Mouse (Mus musculus): Measurements from ENCODE around the gene Hnrnpl. TPM values are rescaled to one million over a fixed set of nuclear protein-coding genes. Genes with fewer than 3 reads are reported as not detected.

Hnrnpl gene
- polyA plus RNA-seq, 1 experiment from 2014 or later: 331 TPM

DNA sequence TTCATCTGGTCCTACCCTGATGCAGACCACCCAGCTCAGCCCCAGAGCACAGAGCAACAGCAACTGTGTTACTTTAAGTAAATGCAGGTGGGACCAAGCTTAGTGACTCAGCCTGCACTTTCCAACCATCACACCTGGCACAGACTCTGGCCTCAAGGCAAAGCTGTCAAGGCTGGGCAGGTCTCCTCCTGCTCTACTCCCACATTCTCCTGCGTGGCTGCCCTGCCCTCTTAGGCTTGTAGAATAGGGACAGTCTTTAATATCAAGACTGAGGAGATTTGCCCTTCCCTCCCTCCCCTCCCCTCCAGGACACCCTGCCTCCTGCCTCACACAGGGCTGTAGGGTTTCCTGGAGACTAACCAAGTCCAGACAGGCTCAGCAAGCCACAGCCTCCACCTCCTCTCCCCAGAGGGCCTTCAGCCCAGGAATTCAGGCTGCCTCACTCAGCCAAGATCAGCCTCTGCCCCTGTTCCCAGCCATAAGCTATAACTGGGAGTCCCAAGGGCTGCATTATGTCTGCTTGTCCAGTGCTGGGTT lies 41.4 kb downstream of the Hnrnpl start:
- H3K4me3 ChIP-seq (ENCODE audit: low read depth, low read length): no peak overlapping the region
- WGBS: 74% methylated on average over 1 of the region's 1 CpGs
- ATAC-seq (ENCODE audit: low FRiP score): no peak

DNA sequence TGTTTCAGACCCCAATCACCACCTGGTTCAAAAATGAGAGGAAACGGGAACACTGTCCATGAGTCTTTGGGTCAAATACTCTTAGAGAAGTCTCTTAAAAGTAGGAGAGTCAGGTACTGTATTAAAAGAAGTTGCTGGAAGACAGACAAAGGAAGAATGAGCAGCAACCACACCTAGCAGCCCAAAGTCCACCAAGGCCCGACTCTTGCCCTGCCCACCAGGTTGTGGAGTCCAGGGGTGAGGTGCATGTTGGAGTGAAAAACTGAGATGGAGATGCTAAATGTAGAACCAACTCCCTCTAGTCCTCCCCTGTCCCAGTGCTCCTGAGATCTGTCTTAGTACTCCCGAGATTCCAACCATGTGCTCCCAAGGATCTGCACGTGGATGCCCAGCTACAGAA lies 42.3 kb downstream of the Hnrnpl start:
- Histone ChIP-seq H3K4me1 (ENCODE audit: control insufficient read depth, insufficient read depth, low read length) (no peaks in the 10 kb centered on the region), H3K9ac (ENCODE audit: low read length) (no peak overlapping the region), H3K27me3 (ENCODE audit: control insufficient read depth, insufficient read depth, low read length) (no peaks in the 10 kb centered on the region), H3K36me3 (ENCODE audit: control insufficient read depth, insufficient read depth, low read length) (no peaks in the 10 kb centered on the region), H3K9me3 (ENCODE audit: control insufficient read depth, low read length) (no peaks in the 10 kb centered on the region), H3K4me3 (ENCODE audit: low read depth, low read length) (no peak overlapping the region), H3K4me2 (no peak overlapping the region), H3K27ac (ENCODE audit: low read depth, low read length) (no peak overlapping the region)
- ATAC-seq (ENCODE audit: low FRiP score) (no peak), DNase-seq (ENCODE audit: low spot score, missing footprints) (no peak)
- WGBS: 82% methylated on average over 4 of the region's 4 CpGs

More for the DNA sequence above, 41.4 kb downstream of the Hnrnpl start:
- no peak for DNase-seq (ENCODE audit: low spot score, missing footprints)
- Histone ChIP-seq H3K4me1 (ENCODE audit: control insufficient read depth, insufficient read depth, low read length) (no peaks in the 10 kb centered on the region), H3K27me3 (ENCODE audit: control insufficient read depth, insufficient read depth, low read length) (no peaks in the 10 kb centered on the region), H3K27ac (ENCODE audit: low read depth, low read length) (no peak overlapping the region), H3K36me3 (ENCODE audit: control insufficient read depth, insufficient read depth, low read length) (no peaks in the 10 kb centered on the region), H3K4me2 (no peak overlapping the region), H3K9me3 (ENCODE audit: control insufficient read depth, low read length) (no peaks in the 10 kb centered on the region), H3K9ac (ENCODE audit: low read length) (no peak overlapping the region)

DNA sequence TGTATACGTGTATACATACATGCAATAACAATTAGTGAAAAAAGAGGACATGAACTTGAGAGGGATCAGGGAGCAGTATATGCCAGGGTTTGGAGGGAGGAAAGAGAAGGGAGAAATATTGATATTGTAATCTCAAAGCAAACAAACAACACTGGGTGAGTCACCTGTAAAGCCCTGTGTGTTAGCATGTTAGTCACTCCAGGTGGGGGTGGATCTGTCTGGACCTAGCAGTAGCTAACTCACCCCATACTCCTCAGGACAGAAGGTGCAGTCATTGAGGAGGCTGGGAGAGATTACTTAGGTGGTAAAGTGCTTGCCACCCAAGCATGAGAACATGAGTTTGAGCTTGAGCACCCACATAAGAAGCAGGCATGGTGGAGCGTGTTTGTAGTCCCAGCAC lies 51.6 kb downstream of the Hnrnpl start:
- Histone ChIP-seq H3K9ac (ENCODE audit: low read length) (no peak overlapping the region), H3K27me3 (ENCODE audit: control insufficient read depth, insufficient read depth, low read length) (no peaks in the 10 kb centered on the region), H3K4me2 (no peak overlapping the region), H3K36me3 (ENCODE audit: control insufficient read depth, insufficient read depth, low read length) (no peaks in the 10 kb centered on the region), H3K4me3 (ENCODE audit: low read depth, low read length) (no peak overlapping the region), H3K27ac (ENCODE audit: low read depth, low read length) (no peak overlapping the region), H3K4me1 (ENCODE audit: control insufficient read depth, insufficient read depth, low read length) (no peaks in the 10 kb centered on the region), H3K9me3 (ENCODE audit: control insufficient read depth, low read length) (peaks cover 4% of the 10 kb centered on the region; the same call in 1 of the 2 replicates)
- 94% methylated on average over 2 of the region's 2 CpGs for WGBS
- DNase-seq (ENCODE audit: low spot score, missing footprints) (no peak), ATAC-seq (ENCODE audit: low FRiP score) (no peak)

GRCm38 (mm10) chr7:28860898-28861297 lies 52.6 kb downstream of the Hnrnpl start:
- Histone ChIP-seq H3K36me3 (ENCODE audit: control insufficient read depth, insufficient read depth, low read length) (no peaks in the 10 kb centered on the region), H3K9ac (ENCODE audit: low read length) (no peak overlapping the region), H3K9me3 (ENCODE audit: control insufficient read depth, low read length) (peaks cover 4% of the 10 kb centered on the region; the same call in 1 of the 2 replicates), H3K27ac (ENCODE audit: low read depth, low read length) (no peak overlapping the region), H3K27me3 (ENCODE audit: control insufficient read depth, insufficient read depth, low read length) (no peaks in the 10 kb centered on the region), H3K4me1 (ENCODE audit: control insufficient read depth, insufficient read depth, low read length) (peaks cover under 1% of the 10 kb centered on the region; the same call in 1 of the 2 replicates), H3K4me2 (no peak overlapping the region), H3K4me3 (ENCODE audit: low read depth, low read length) (no peak overlapping the region)
- ATAC-seq (ENCODE audit: low FRiP score): no peak
- DNase-seq (ENCODE audit: low spot score, missing footprints): no peak
- WGBS: 89% methylated on average over 6 of the region's 6 CpGs

DNA sequence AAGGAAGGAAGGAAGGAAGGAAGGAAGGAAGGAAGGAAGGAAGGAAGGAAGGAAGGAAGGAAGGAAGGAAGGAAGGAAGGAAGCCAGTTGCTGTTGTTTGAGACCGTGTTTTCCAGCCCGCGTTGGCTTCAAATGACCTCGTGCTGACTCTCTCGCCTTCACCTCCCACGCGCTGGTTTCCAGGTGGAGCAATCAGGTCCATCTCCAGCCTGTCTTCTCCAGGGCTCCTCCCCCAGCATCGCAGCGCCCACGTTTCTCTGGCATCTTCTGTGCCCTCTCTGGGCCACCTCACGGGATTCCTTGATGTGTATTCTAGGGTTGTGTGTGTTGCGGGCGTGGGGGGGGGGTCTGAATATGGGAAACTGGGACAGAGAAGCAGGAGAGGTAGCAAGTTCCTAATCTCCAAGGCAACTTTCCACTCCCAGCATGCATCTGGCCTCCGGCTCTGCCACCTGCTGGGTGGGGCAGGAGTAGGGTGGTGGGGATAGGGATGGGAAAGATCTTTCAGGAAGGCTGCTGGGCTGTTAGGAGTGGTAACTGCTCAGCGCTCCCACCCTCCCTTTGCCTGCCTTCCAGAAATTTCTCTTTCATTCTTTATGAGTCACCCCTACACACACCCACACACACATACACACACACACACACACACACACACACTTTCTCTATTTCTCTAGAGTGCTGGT lies 54.6 kb downstream of the Hnrnpl start:
- Histone ChIP-seq H3K27ac (ENCODE audit: low read depth, low read length) (no peak overlapping the region), H3K36me3 (ENCODE audit: control insufficient read depth, insufficient read depth, low read length) (no peaks in the 10 kb centered on the region), H3K4me2 (no peak overlapping the region), H3K9ac (ENCODE audit: low read length) (no peak overlapping the region), H3K4me1 (ENCODE audit: control insufficient read depth, insufficient read depth, low read length) (peaks cover 2% of the 10 kb centered on the region; the same call in 1 of the 2 replicates), H3K9me3 (ENCODE audit: control insufficient read depth, low read length) (peaks cover 4% of the 10 kb centered on the region; the same call in 1 of the 2 replicates), H3K4me3 (ENCODE audit: low read depth, low read length) (no peak overlapping the region), H3K27me3 (ENCODE audit: control insufficient read depth, insufficient read depth, low read length) (no peaks in the 10 kb centered on the region)
- 86% methylated on average over 15 of the region's 15 CpGs for WGBS
- DNase-seq (ENCODE audit: low spot score, missing footprints) (no peak), ATAC-seq (ENCODE audit: low FRiP score) (no peak)

DNA sequence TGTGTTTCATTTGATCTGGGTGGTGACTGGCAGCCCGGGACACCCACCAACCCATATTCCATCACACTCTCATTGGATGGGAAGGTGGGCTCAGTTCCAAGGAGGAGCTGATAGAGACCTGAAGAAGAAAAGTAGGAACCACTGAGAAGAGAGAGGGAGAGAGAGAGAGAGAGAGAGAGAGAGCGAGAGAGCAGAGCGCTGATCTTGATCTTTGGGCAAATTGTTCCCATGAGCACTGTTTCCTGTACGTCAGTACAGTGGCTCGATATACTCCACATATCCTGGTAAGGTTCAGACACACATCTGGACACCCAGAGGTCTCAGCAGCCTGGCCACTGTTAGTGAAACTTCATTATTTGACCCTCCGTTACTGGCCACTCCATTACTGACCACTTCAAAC lies 55.2 kb downstream of the Hnrnpl start, which contains the start of gene Lgals7:
Lgals7 (plus strand) TSS at position 314 of the 400 bp plus-strand sequence.
- ATAC-seq (ENCODE audit: low FRiP score) (no peak), DNase-seq (ENCODE audit: low spot score, missing footprints) (no peak)
- Histone ChIP-seq H3K4me2 (no peak within 1 kb of the TSS), H3K9ac (ENCODE audit: low read length) (no peak within 1 kb of the TSS; the same call in 1 of the 2 replicates), H3K36me3 (ENCODE audit: control insufficient read depth, insufficient read depth, low read length) (no peaks in the 10 kb centered on the region), H3K27ac (ENCODE audit: low read depth, low read length) (no peak within 1 kb of the TSS), H3K9me3 (ENCODE audit: control insufficient read depth, low read length) (peaks cover 4% of the 10 kb centered on the region; the same call in 1 of the 2 replicates), H3K27me3 (ENCODE audit: control insufficient read depth, insufficient read depth, low read length) (no peaks in the 10 kb centered on the region), H3K4me3 (ENCODE audit: low read depth, low read length) (no peak within 1 kb of the TSS), H3K4me1 (ENCODE audit: control insufficient read depth, insufficient read depth, low read length) (peaks cover 2% of the 10 kb centered on the region; the same call in 1 of the 2 replicates)
- WGBS: 91% methylated on average over 6 of the region's 6 CpGs

DNA sequence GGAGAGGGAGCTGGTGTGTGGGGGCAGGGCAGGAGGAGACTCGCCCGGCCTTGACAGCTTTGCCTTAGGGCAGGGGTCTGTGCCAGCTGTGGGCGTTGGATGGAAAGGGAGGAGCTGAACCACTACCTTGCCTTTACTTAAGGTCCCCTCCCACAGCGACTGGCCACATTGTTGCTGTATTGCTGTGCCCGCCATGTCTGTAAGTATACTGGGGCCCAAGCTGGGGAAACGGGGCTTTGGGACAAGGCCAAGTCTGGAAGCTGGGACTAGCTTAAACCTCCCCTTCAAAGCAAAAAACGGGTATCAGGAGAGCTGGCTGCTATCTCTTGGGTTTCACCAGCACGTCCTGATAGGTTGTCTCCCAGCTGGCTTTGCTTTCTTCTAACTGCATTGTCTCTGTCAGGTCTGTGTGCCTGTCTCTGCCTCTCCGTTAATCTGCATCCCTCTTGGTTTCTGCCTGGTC lies 56.0 kb downstream of the Hnrnpl start:
- H3K4me1 ChIP-seq (ENCODE audit: control insufficient read depth, insufficient read depth, low read length): peaks cover 2% of the 10 kb centered on the region; the same call in 1 of the 2 replicates
- no peak overlapping the region; the same call in 1 of the 2 replicates for H3K9ac ChIP-seq (ENCODE audit: low read length)
- H3K4me3 ChIP-seq (ENCODE audit: low read depth, low read length): no peak overlapping the region
- 64% methylated on average over 9 of the region's 9 CpGs for WGBS
- no peaks in the 10 kb centered on the region for H3K36me3 ChIP-seq (ENCODE audit: control insufficient read depth, insufficient read depth, low read length)
- no peak for DNase-seq (ENCODE audit: low spot score, missing footprints)
- H3K27ac ChIP-seq (ENCODE audit: low read depth, low read length): no peak overlapping the region
- no peak overlapping the region for H3K4me2 ChIP-seq
- no peaks in the 10 kb centered on the region for H3K27me3 ChIP-seq (ENCODE audit: control insufficient read depth, insufficient read depth, low read length)
- no peak for ATAC-seq (ENCODE audit: low FRiP score)
- peaks cover 4% of the 10 kb centered on the region; the same call in 1 of the 2 replicates for H3K9me3 ChIP-seq (ENCODE audit: control insufficient read depth, low read length)

- H3K9ac ChIP-seq (ENCODE audit: low read length): no peak overlapping the region
- peak; percentile 66 for ATAC-seq (ENCODE audit: low FRiP score)
Observed at GRCm38 (mm10) chr7:28865481-28866300, 57.4 kb downstream of the Hnrnpl start.

More at GRCm38 (mm10) chr7:28865481-28866300, 57.4 kb downstream of the Hnrnpl start:
- Histone ChIP-seq H3K4me1 (ENCODE audit: control insufficient read depth, insufficient read depth, low read length) (peaks cover 2% of the 10 kb centered on the region; the same call in 1 of the 2 replicates), H3K4me2 (peak overlapping the region; percentile 34), H3K27me3 (ENCODE audit: control insufficient read depth, insufficient read depth, low read length) (no peaks in the 10 kb centered on the region), H3K36me3 (ENCODE audit: control insufficient read depth, insufficient read depth, low read length) (no peaks in the 10 kb centered on the region), H3K4me3 (ENCODE audit: low read depth, low read length) (peak overlapping the region; percentile 9; the same call in 1 of the 2 replicates), H3K27ac (ENCODE audit: low read depth, low read length) (no peak overlapping the region), H3K9me3 (ENCODE audit: control insufficient read depth, low read length) (peaks cover 4% of the 10 kb centered on the region; the same call in 1 of the 2 replicates)
- 50% methylated on average over 33 of the region's 33 CpGs for WGBS
- DNase-seq (ENCODE audit: low spot score, missing footprints): peak; percentile 92

All from midbrain, embryonic 11.5 days (tissue).